Mouse (Mus musculus): ENCODE measurements around the gene Rhno1. TPM values are rescaled to one million over a fixed set of nuclear protein-coding genes. Genes with fewer than 3 reads are reported as not detected.
"Not testable (repeated sequence)": the region's sequence is repeated elsewhere in the genome, so short reads cannot be mapped to it uniquely, and the experiment has no call there.

Gene Rhno1
- polyA plus RNA-seq, 1 experiment from 2014 or later: 71.8 TPM

- WGBS: 80% methylated on average over 7 of the region's 7 CpGs
Observed at GRCm38 (mm10) chr6:128383752-128384151, 21.0 kb upstream of the Rhno1 start.

DNA sequence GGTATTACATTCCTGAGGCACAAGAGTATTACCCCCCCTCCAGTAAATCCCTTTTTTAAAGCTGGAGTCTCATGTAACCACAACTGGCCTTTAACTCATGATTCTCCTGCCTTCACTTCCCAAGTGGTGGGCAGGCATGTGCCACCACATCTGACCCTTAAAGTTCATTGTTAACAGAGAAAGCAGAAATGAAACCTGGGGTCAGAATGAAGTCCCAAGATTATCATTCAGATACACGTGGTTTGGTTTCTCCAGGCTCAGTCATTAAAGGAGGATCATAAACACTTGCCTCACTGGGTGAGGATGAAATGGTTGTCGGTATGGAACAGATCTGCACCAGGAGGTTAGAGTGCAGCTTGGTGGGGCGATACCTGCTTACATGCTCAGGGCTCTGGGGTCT, 18.5 kb upstream of the Rhno1 start:
- Histone ChIP-seq H3K9ac (no peak overlapping the region), H3K36me3 (peaks cover 11% of the 10 kb centered on the region), H3K9me3 (no peaks in the 10 kb centered on the region), H3K4me2 (no peak overlapping the region), H3K27ac (replicated peaks) (no peak overlapping the region), H3K4me1 (no peaks in the 10 kb centered on the region), H3K27me3 (replicated peaks) (no peaks in the 10 kb centered on the region), H3K4me3 (no peak overlapping the region)
- WGBS: 66% methylated on average over 3 of the region's 3 CpGs
- ATAC-seq (ENCODE audit: extremely low read depth, insufficient number of reproducible peaks, low FRiP score, low TSS enrichment): no peak

More at GRCm38 (mm10) chr6:128383752-128384151, 21.0 kb upstream of the Rhno1 start:
- Histone ChIP-seq H3K36me3 (no peaks in the 10 kb centered on the region), H3K4me1 (no peaks in the 10 kb centered on the region), H3K4me2 (no peak overlapping the region), H3K9ac (no peak overlapping the region), H3K4me3 (no peak overlapping the region), H3K27me3 (replicated peaks) (no peaks in the 10 kb centered on the region), H3K27ac (replicated peaks) (no peak overlapping the region), H3K9me3 (no peaks in the 10 kb centered on the region)
- no peak for ATAC-seq (ENCODE audit: extremely low read depth, insufficient number of reproducible peaks, low FRiP score, low TSS enrichment)

GRCm38 (mm10) chr6:128380594-128381167, 18.0 kb upstream of the Rhno1 start:
- H3K27ac ChIP-seq (replicated peaks); ATAC-seq (ENCODE audit: extremely low read depth, insufficient number of reproducible peaks, low FRiP score, low TSS enrichment); H3K4me1 ChIP-seq; H3K4me2 ChIP-seq; H3K27me3 ChIP-seq (replicated peaks); H3K9ac ChIP-seq; H3K9me3 ChIP-seq; H3K4me3 ChIP-seq: not testable (repeated sequence)
- 43% methylated on average over 1 of the region's 1 CpGs for WGBS
- H3K36me3 ChIP-seq: peaks cover 17% of the 10 kb centered on the region

- no peak overlapping the region for H3K4me3 ChIP-seq
- peaks cover 24% of the 10 kb centered on the region for H3K36me3 ChIP-seq
- H3K9me3 ChIP-seq: no peaks in the 10 kb centered on the region
- H3K27ac ChIP-seq (replicated peaks): no peak overlapping the region
- no peak overlapping the region for H3K4me2 ChIP-seq
- peaks cover 6% of the 10 kb centered on the region for H3K4me1 ChIP-seq
- no peak overlapping the region for H3K9ac ChIP-seq
- 78% methylated on average over 16 of the region's 16 CpGs for WGBS
- no peaks in the 10 kb centered on the region for H3K27me3 ChIP-seq (replicated peaks)
- no peak for ATAC-seq (ENCODE audit: extremely low read depth, insufficient number of reproducible peaks, low FRiP score, low TSS enrichment)
Observed at GRCm38 (mm10) chr6:128379636-128380035, 16.9 kb upstream of the Rhno1 start.

DNA sequence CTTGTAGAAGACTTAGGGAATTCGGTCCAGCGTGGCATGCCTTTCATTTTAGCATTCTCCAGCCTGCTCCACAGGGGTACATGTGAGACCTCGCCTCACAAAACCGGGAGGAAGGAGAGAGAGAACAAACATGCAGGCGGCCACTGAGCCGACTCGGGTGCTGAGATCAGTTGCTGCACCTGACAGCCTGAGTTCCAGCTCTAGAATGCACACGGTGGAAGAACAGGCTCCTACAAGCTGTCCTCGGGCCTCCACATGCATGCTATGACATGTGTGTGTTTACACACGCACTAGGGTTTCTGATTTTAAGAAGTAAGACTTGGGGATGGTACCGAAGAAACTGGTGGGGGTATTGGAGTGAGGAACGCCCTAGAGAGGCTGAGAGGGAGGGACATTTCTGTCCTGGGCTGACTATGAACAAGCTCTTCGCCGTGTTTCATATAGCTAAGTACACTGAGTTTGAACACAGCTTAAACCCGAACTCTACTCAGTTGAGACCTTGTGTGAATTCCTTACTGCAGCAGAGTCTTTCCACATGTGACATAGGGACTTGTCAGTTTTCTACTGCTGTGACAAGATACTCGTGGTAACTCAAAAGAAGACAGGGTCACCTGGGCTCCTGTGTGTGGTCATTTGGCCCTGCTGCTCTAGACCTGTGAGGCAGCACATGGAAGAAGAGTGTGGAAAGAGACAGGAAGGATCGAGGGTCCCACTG, 13.8 kb upstream of the Rhno1 start:
- Histone ChIP-seq H3K36me3 (peaks cover 55% of the 10 kb centered on the region), H3K27ac (replicated peaks) (no peak overlapping the region), H3K4me2 (no peak overlapping the region), H3K4me1 (peaks cover 8% of the 10 kb centered on the region), H3K9me3 (no peaks in the 10 kb centered on the region), H3K4me3 (no peak overlapping the region), H3K27me3 (replicated peaks) (no peaks in the 10 kb centered on the region), H3K9ac (no peak overlapping the region)
- no peak for ATAC-seq (ENCODE audit: extremely low read depth, insufficient number of reproducible peaks, low FRiP score, low TSS enrichment)
- 90% methylated on average over 17 of the region's 17 CpGs for WGBS

- Histone ChIP-seq H3K36me3 (peaks cover 69% of the 10 kb centered on the region), H3K9ac (no peak within 1 kb of the TSS), H3K4me1 (peaks cover 8% of the 10 kb centered on the region), H3K27me3 (replicated peaks) (no peaks in the 10 kb centered on the region), H3K9me3 (no peaks in the 10 kb centered on the region), H3K4me3 (no peak within 1 kb of the TSS), H3K4me2 (no peak within 1 kb of the TSS), H3K27ac (replicated peaks) (no peak within 1 kb of the TSS)
- 0 out of 2 replicates have a peak, but pooled peaks have one; percentile 33 for ATAC-seq (ENCODE audit: extremely low read depth, insufficient number of reproducible peaks, low FRiP score, low TSS enrichment)
- 32% methylated on average over 6 of the region's 6 CpGs for WGBS
Observed at GRCm38 (mm10) chr6:128375192-128375591, 12.5 kb upstream of the Rhno1 start, which contains the start of the genes Tex52 and Gm44596. TSS of gene Tex52 (plus strand) at chr6:128375456. TSS of gene Gm44596 (plus strand) at chr6:128375503.

- WGBS: 67% methylated on average over 5 of the region's 5 CpGs
- Histone ChIP-seq H3K9ac (no peak overlapping the region), H3K4me3 (no peak overlapping the region), H3K27ac (replicated peaks) (no peak overlapping the region), H3K36me3 (peaks cover 98% of the 10 kb centered on the region), H3K4me1 (peaks cover 15% of the 10 kb centered on the region), H3K4me2 (no peak overlapping the region), H3K27me3 (replicated peaks) (no peaks in the 10 kb centered on the region), H3K9me3 (no peaks in the 10 kb centered on the region)
- ATAC-seq (ENCODE audit: extremely low read depth, insufficient number of reproducible peaks, low FRiP score, low TSS enrichment): no peak
Observed at GRCm38 (mm10) chr6:128370040-128370439, 7.3 kb upstream of the Rhno1 start.

DNA sequence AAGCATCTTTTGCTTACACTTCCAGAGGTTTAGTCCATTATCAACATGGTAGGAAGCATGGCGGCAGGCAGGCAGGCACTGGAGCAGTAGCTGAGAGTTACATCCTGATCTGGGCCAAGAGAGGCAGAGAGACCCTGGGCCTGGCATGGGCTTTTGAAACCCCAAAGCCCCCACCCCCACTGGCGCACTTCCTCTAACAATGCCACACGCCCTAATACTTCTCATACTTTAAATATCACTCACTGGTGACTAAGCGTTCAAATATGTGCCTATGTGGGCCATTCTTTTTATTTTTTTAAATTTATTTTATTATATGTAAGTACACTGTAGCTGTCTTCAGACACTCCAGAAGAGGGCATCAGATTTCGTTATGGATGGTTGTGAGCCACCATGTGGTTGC, 3.8 kb upstream of the Rhno1 start:
- Histone ChIP-seq H3K36me3 (peaks cover 63% of the 10 kb centered on the region), H3K9me3 (no peaks in the 10 kb centered on the region), H3K4me2 (no peak overlapping the region), H3K4me1 (peaks cover 32% of the 10 kb centered on the region), H3K27ac (replicated peaks) (no peak overlapping the region), H3K27me3 (replicated peaks) (no peaks in the 10 kb centered on the region), H3K4me3 (no peak overlapping the region), H3K9ac (no peak overlapping the region)
- 90% methylated on average over 5 of the region's 5 CpGs for WGBS
- ATAC-seq (ENCODE audit: extremely low read depth, insufficient number of reproducible peaks, low FRiP score, low TSS enrichment): no peak

DNA sequence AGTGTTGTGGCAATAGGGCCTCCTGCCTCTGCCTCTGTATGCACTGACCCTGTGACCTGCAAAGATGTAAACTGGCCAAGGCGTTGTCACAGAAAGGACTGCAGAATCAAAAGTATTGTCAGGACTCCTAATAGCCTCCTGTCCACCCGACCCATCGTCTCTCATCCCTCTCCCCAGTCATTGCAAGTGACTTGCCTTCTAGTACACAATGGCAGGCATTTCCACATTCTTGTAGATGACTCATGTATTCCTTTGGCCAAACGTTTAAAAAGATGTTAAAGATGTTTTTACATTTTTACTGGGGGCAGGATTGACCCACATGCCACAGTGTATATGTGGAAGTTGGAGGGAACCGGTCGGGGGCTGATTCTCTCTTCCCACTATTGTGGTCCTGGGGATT, 2.0 kb upstream of the Rhno1 start:
- 76% methylated on average over 6 of the region's 6 CpGs for WGBS
- Histone ChIP-seq H3K4me3 (0 out of 2 replicates have a peak overlapping the region, but pooled peaks have one; percentile 76), H3K4me1 (peaks cover 39% of the 10 kb centered on the region), H3K36me3 (peaks cover 53% of the 10 kb centered on the region), H3K9me3 (no peaks in the 10 kb centered on the region), H3K27me3 (replicated peaks) (no peaks in the 10 kb centered on the region), H3K9ac (0 out of 2 replicates have a peak overlapping the region, but pooled peaks have one; percentile 7), H3K4me2 (peak overlapping the region; percentile 83), H3K27ac (replicated peaks) (no peak overlapping the region; the same call in 1 of the 2 replicates)
- no peak for ATAC-seq (ENCODE audit: extremely low read depth, insufficient number of reproducible peaks, low FRiP score, low TSS enrichment)

GRCm38 (mm10) chr6:128363007-128363825, 505 bp upstream of the Rhno1 start:
- Histone ChIP-seq H3K9me3 (no peaks in the 10 kb centered on the region), H3K4me1 (peaks cover 39% of the 10 kb centered on the region), H3K36me3 (peaks cover 47% of the 10 kb centered on the region), H3K9ac (peak overlapping the region; percentile 93), H3K27ac (replicated peaks) (peak overlapping the region; percentile 95), H3K27me3 (replicated peaks) (no peaks in the 10 kb centered on the region), H3K4me2 (peak overlapping the region; percentile 83), H3K4me3 (peak overlapping the region; percentile 76)
- ATAC-seq (ENCODE audit: extremely low read depth, insufficient number of reproducible peaks, low FRiP score, low TSS enrichment): no peak
- WGBS: 3% methylated on average over 34 of the region's 46 CpGs

- no peaks in the 10 kb centered on the region for H3K9me3 ChIP-seq
- H3K4me3 ChIP-seq: peak overlapping the region; percentile 76
- H3K4me1 ChIP-seq: peaks cover 39% of the 10 kb centered on the region
- H3K4me2 ChIP-seq: peak overlapping the region; percentile 83
- no peaks in the 10 kb centered on the region for H3K27me3 ChIP-seq (replicated peaks)
- peaks cover 47% of the 10 kb centered on the region for H3K36me3 ChIP-seq
- WGBS: 17% methylated on average over 9 of the region's 9 CpGs
- no peak for ATAC-seq (ENCODE audit: extremely low read depth, insufficient number of reproducible peaks, low FRiP score, low TSS enrichment)
- peak overlapping the region; percentile 95 for H3K27ac ChIP-seq (replicated peaks)
- H3K9ac ChIP-seq: peak overlapping the region; percentile 93
Observed at GRCm38 (mm10) chr6:128361901-128362300, 810 bp downstream of the Rhno1 start.
